Mouse (Mus musculus) kidney, embryonic 14.5 days (tissue): Measurements from ENCODE around the gene Prkn. TPM values are rescaled to one million over a fixed set of nuclear protein-coding genes. Genes with fewer than 3 reads are reported as not detected.

Experiments
- ATAC-seq: fragments of 200-750 bp; cut with Nextera tagmentation; 2 replicates; pipeline ENCODE4 v1.8.0; 2017; ENCODE audit warnings: moderate number of reproducible peaks, mild to moderate bottlenecking, moderate TSS enrichment, moderate library complexity; ENCODE audit not compliant: low FRiP score, low TSS enrichment
- H3K27ac ChIP-seq: fragments of 300-500 bp; sonication (generic); 2 replicates; pipeline ENCODE4 v1.5.1; 2014; ENCODE audit warnings: low read depth, mild to moderate bottlenecking, low read length, moderate library complexity, mixed read lengths
- H3K27me3 ChIP-seq: fragments of 300-500 bp; sonication (generic); 2 replicates; pipeline ENCODE4 v1.6.1; 2014; ENCODE audit warnings: mild to moderate bottlenecking, low read length; ENCODE audit not compliant: control insufficient read depth, insufficient read depth
- H3K36me3 ChIP-seq: fragments of 300-500 bp; sonication (generic); 2 replicates; pipeline ENCODE4 v1.6.1; 2014; ENCODE audit warnings: low read length, mixed read lengths; ENCODE audit not compliant: control insufficient read depth, insufficient read depth
- H3K4me1 ChIP-seq: fragments of 300-500 bp; sonication (generic); 2 replicates; pipeline ENCODE4 v1.6.1; 2014; ENCODE audit warnings: low read length, mixed read lengths; ENCODE audit not compliant: control insufficient read depth, insufficient read depth
- H3K4me2 ChIP-seq: fragments of 300-500 bp; sonication (generic); replicated peaks from 2 replicates; pipeline ENCODE4 v1.6.1; 2014; ENCODE audit warnings: low read depth, mild to moderate bottlenecking, low read length
- H3K4me3 ChIP-seq: fragments of 300-500 bp; sonication (generic); 2 replicates; pipeline ENCODE4 v1.5.1; 2014; ENCODE audit warnings: mild to moderate bottlenecking, low read length
- H3K9ac ChIP-seq: fragments of 300-500 bp; sonication (generic); 2 replicates; pipeline ENCODE4 v1.6.1; 2014; ENCODE audit warnings: low read depth, mild to moderate bottlenecking, low read length, moderate library complexity
- H3K9me3 ChIP-seq: fragments of 300-500 bp; sonication (generic); 2 replicates; pipeline ENCODE4 v1.6.1; 2016; ENCODE audit warnings: low read length; ENCODE audit not compliant: control insufficient read depth
- WGBS: fragments of 180-500 bp; shearing (Covaris S2); extraction: QIAGEN DNeasy Blood & Tissue Kit; methylation state at CpG from one replicate; pipeline ENCODE4 v1.1.7; 2014; 5-methylcytosine and 5-hydroxymethylcytosine counted together
- polyA plus RNA-seq: library from polyadenylated mRNA; unstranded; fragments of >200 nt; fragmentation: Nextera tagmentation; extraction: Ambion mirVana; gene quantifications from 2 replicates; pipeline ENCODE4 v1.2.1, GENCODE M21; 2014

The Prkn gene
- polyA plus RNA-seq, 1 experiment from 2014 or later: 2.2 TPM

DNA sequence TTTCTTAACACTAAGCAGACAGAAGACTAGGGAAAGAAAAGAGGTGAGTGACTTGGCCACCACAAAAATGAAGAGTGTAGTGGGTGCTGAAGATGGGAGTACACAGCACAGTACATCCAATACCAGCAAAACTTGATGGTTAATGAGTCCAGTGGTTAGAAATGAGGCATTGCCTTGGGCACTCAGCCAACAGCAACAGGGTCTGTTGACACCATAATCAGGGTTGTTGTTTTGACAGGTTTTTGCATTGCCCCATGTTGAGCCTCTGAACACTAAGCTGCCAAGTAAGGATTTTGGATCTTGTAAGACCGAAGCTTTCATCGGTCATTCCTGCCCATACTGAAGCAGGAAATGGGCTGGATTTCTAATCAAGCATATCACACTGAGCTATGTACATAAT lies 474.0 kb downstream of the Prkn start:
- ATAC-seq: no peak
- no peak overlapping the region for H3K27ac ChIP-seq
- no peaks in the 10 kb centered on the region for H3K9me3 ChIP-seq
- H3K36me3 ChIP-seq: no peaks in the 10 kb centered on the region
- H3K4me1 ChIP-seq: no peaks in the 10 kb centered on the region
- 65% methylated on average over 2 of the region's 2 CpGs for WGBS
- H3K27me3 ChIP-seq: no peaks in the 10 kb centered on the region
- no peak overlapping the region for H3K4me3 ChIP-seq
- no peak overlapping the region for H3K9ac ChIP-seq
- H3K4me2 ChIP-seq: no peak overlapping the region

GRCm38 (mm10) chr17:11315675-11316074 lies 475.5 kb downstream of the Prkn start:
- Histone ChIP-seq H3K9ac (no peak overlapping the region), H3K4me1 (no peaks in the 10 kb centered on the region), H3K27ac (no peak overlapping the region), H3K9me3 (no peaks in the 10 kb centered on the region), H3K4me3 (no peak overlapping the region), H3K36me3 (no peaks in the 10 kb centered on the region), H3K4me2 (no peak overlapping the region), H3K27me3 (no peaks in the 10 kb centered on the region)
- ATAC-seq: no peak
- WGBS: 95% methylated on average over 4 of the region's 4 CpGs

DNA sequence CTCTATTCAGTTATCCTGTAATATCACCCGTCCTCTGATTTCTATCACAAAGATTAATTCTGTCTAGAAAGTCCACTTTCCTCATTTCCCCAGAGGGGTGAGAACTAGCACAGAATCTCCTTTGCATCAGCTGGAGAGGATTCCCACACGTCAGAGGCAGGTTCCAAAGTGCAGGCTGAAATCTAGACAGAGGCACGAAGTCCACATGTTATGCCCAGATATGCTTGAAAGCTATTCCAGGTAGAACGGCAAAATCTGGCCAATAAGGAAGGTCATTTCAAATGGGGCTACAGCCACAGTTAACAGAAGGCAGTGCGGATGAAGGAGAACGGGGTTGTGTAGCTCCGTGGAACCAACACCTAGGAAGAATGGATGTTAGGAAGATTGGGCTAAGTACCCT lies 478.8 kb downstream of the Prkn start:
- 89% methylated on average over 7 of the region's 7 CpGs for WGBS
- Histone ChIP-seq H3K9me3 (no peaks in the 10 kb centered on the region), H3K9ac (no peak overlapping the region), H3K4me3 (no peak overlapping the region), H3K27me3 (no peaks in the 10 kb centered on the region), H3K27ac (no peak overlapping the region), H3K4me2 (no peak overlapping the region), H3K36me3 (no peaks in the 10 kb centered on the region), H3K4me1 (no peaks in the 10 kb centered on the region)
- ATAC-seq: no peak

GRCm38 (mm10) chr17:11319666-11320360 lies 479.6 kb downstream of the Prkn start:
- no peak overlapping the region for H3K4me3 ChIP-seq
- WGBS: 75% methylated on average over 7 of the region's 7 CpGs

GRCm38 (mm10) chr17:11332081-11332480 lies 491.9 kb downstream of the Prkn start:
- Histone ChIP-seq H3K27ac (no peak overlapping the region), H3K36me3 (no peaks in the 10 kb centered on the region), H3K4me2 (no peak overlapping the region), H3K4me3 (no peak overlapping the region), H3K27me3 (no peaks in the 10 kb centered on the region), H3K4me1 (no peaks in the 10 kb centered on the region), H3K9me3 (no peaks in the 10 kb centered on the region), H3K9ac (no peak overlapping the region)
- WGBS: 44% methylated on average over 8 of the region's 8 CpGs
- ATAC-seq: no peak

More at GRCm38 (mm10) chr17:11319666-11320360, 479.6 kb downstream of the Prkn start:
- Histone ChIP-seq H3K36me3 (no peaks in the 10 kb centered on the region), H3K9ac (no peak overlapping the region), H3K9me3 (no peaks in the 10 kb centered on the region), H3K4me2 (no peak overlapping the region), H3K27ac (no peak overlapping the region), H3K4me1 (no peaks in the 10 kb centered on the region), H3K27me3 (no peaks in the 10 kb centered on the region)
- no peak for ATAC-seq

GRCm38 (mm10) chr17:11333741-11334140 lies 493.6 kb downstream of the Prkn start:
- Histone ChIP-seq H3K9me3 (no peaks in the 10 kb centered on the region), H3K4me1 (no peaks in the 10 kb centered on the region), H3K36me3 (no peaks in the 10 kb centered on the region), H3K4me2 (no peak overlapping the region), H3K4me3 (no peak overlapping the region), H3K27ac (no peak overlapping the region), H3K27me3 (no peaks in the 10 kb centered on the region), H3K9ac (no peak overlapping the region)
- no peak for ATAC-seq
- WGBS: 77% methylated on average over 3 of the region's 3 CpGs

DNA sequence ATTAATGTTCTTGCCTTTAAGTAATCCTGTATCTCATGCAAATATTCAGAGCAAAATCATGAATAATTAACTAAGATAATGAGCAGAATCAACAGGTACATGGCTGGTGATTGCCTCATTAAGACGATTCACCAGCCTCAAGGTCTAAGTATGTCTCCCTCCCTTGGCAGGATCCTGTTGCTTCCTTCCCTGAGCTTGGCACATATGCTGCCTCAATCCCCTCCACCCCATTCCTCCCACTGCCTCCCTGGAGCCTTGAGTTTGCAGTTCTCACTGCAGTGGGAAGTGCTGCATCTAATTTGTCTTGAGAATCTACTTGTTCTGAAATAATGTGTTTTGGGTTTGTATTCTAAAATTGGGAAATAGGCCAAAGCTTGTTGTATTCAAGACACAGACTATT lies 496.0 kb downstream of the Prkn start:
- WGBS: 50% methylated on average over 1 of the region's 1 CpGs
- ATAC-seq: no peak

GRCm38 (mm10) chr17:11340368-11340767 lies 500.2 kb downstream of the Prkn start:
- 63% methylated on average over 4 of the region's 4 CpGs for WGBS
- no peaks in the 10 kb centered on the region for H3K9me3 ChIP-seq
- no peak overlapping the region for H3K9ac ChIP-seq
- H3K4me3 ChIP-seq: no peak overlapping the region
- no peaks in the 10 kb centered on the region for H3K4me1 ChIP-seq
- no peak overlapping the region for H3K27ac ChIP-seq
- H3K4me2 ChIP-seq: no peak overlapping the region
- H3K36me3 ChIP-seq: no peaks in the 10 kb centered on the region
- H3K27me3 ChIP-seq: no peaks in the 10 kb centered on the region
- ATAC-seq: no peak

More for the DNA sequence above, 496.0 kb downstream of the Prkn start:
- no peaks in the 10 kb centered on the region for H3K4me1 ChIP-seq
- no peak overlapping the region for H3K4me3 ChIP-seq
- H3K27ac ChIP-seq: no peak overlapping the region
- no peak overlapping the region for H3K9ac ChIP-seq
- no peaks in the 10 kb centered on the region for H3K9me3 ChIP-seq
- H3K4me2 ChIP-seq: no peak overlapping the region
- no peaks in the 10 kb centered on the region for H3K36me3 ChIP-seq
- H3K27me3 ChIP-seq: no peaks in the 10 kb centered on the region

GRCm38 (mm10) chr17:11346310-11346709 lies 506.1 kb downstream of the Prkn start:
- no peak overlapping the region for H3K4me3 ChIP-seq
- H3K4me2 ChIP-seq: no peak overlapping the region
- no peaks in the 10 kb centered on the region for H3K4me1 ChIP-seq
- no peaks in the 10 kb centered on the region for H3K36me3 ChIP-seq
- H3K27ac ChIP-seq: no peak overlapping the region
- no peaks in the 10 kb centered on the region for H3K9me3 ChIP-seq
- H3K27me3 ChIP-seq: no peaks in the 10 kb centered on the region
- WGBS: 89% methylated on average over 1 of the region's 1 CpGs
- ATAC-seq: no peak
- no peak overlapping the region for H3K9ac ChIP-seq
